Mouse (Mus musculus): ENCODE data around the gene Atg7.
A peak's percentile ranks its signal among the peaks of the same experiment; 100 is the strongest.

Gene Atg7

GRCm38 (mm10) chr6:114904818-114905217, 261.9 kb downstream of the Atg7 start:
- peak; percentile 74 for DNase-seq (ENCODE audit: low read depth)

- peak; percentile 67 for DNase-seq (ENCODE audit: low read depth)
Observed at GRCm38 (mm10) chr6:114905253-114906028, 262.5 kb downstream of the Atg7 start.

- DNase-seq (ENCODE audit: low read depth), result peak; percentile 48
Observed at GRCm38 (mm10) chr6:114906209-114906608, 263.3 kb downstream of the Atg7 start.

GRCm38 (mm10) chr6:114907459-114907858, 264.6 kb downstream of the Atg7 start:
- DNase-seq (ENCODE audit: low read depth), result peak; percentile 90

GRCm38 (mm10) chr6:114909801-114910200, 266.9 kb downstream of the Atg7 start:
- peak; percentile 56 for DNase-seq (ENCODE audit: low read depth)
